Mouse (Mus musculus) monocyte, adult 5-6 weeks (primary cell): Measurements from ENCODE around the gene Noc2l. TPM values are rescaled to one million over a fixed set of nuclear protein-coding genes. Genes with fewer than 3 reads are reported as not detected.

Experiments
- ATAC-seq: fragments of 153-309, 156-312 bp; replicated peaks from 2 replicates; pipeline ENCODE4 v1.8.0; 2017; ENCODE audit warnings: mild to moderate bottlenecking; ENCODE audit not compliant: low TSS enrichment, insufficient number of reproducible peaks, severe bottlenecking, poor library complexity, low FRiP score
- total RNA-seq: library from RNA; stranded (forward); fragments of 200-1000, 200-491, 200-594 nt; gene quantifications from 3 replicates; pipeline ENCODE4 v1.2.3, GENCODE M21; 2017

Noc2l gene
- total RNA-seq, 1 experiment from 2014 or later = 33.0 TPM

GRCm38 (mm10) chr4:156209963-156210635, 25.7 kb upstream of the Noc2l start:
- no peak for ATAC-seq

- ATAC-seq = no peak
Observed at GRCm38 (mm10) chr4:156213134-156213533, 22.7 kb upstream of the Noc2l start.

GRCm38 (mm10) chr4:156215649-156216048, 20.2 kb upstream of the Noc2l start, which contains the start of gene Perm1:
TSS of gene Perm1 (plus strand) at chr4:156215868.
- ATAC-seq = no peak

- no peak for ATAC-seq
Observed at GRCm38 (mm10) chr4:156216196-156216595, 19.6 kb upstream of the Noc2l start.

- ATAC-seq = no peak
Observed at GRCm38 (mm10) chr4:156217022-156217669, 18.7 kb upstream of the Noc2l start.

GRCm38 (mm10) chr4:156217838-156218237, 18.0 kb upstream of the Noc2l start:
- no peak for ATAC-seq

- no peak for ATAC-seq
Observed at GRCm38 (mm10) chr4:156219936-156220335, 15.9 kb upstream of the Noc2l start.

- ATAC-seq = no peak
Observed at GRCm38 (mm10) chr4:156224276-156224675, 11.5 kb upstream of the Noc2l start.

GRCm38 (mm10) chr4:156227752-156228392, 7.9 kb upstream of the Noc2l start:
- no peak for ATAC-seq

- no peak for ATAC-seq
Observed at GRCm38 (mm10) chr4:156228393-156229024, 7.3 kb upstream of the Noc2l start.

GRCm38 (mm10) chr4:156234021-156234501, 1.7 kb upstream of the Noc2l start:
- ATAC-seq = no peak

- no peak for ATAC-seq
Observed at GRCm38 (mm10) chr4:156234701-156235213, 1.1 kb upstream of the Noc2l start, which contains the start of gene Plekhn1. TSS of gene Plekhn1 (minus strand) at chr4:156234857.

- no peak for ATAC-seq
Observed at GRCm38 (mm10) chr4:156235360-156235770, 445 bp upstream of the Noc2l start.

GRCm38 (mm10) chr4:156236651-156237447, 1.0 kb downstream of the Noc2l start:
- no peak for ATAC-seq

- no peak for ATAC-seq
Observed at GRCm38 (mm10) chr4:156249567-156249966, 13.8 kb downstream of the Noc2l start.

- no peak for ATAC-seq
Observed at GRCm38 (mm10) chr4:156251081-156251480, 15.3 kb downstream of the Noc2l start.

GRCm38 (mm10) chr4:156252140-156252539, 16.3 kb downstream of the Noc2l start:
- ATAC-seq = no peak

GRCm38 (mm10) chr4:156252619-156253018, 16.8 kb downstream of the Noc2l start:
- 0 out of 2 replicates have a peak, but pooled peaks have one; percentile 28 for ATAC-seq
